Mouse (Mus musculus): ENCODE data around the gene Nipal1.

The Nipal1 gene

GRCm38 (mm10) chr5:72647418-72647907 is at the start of gene Nipal1:
Gene Nipal1, plus strand, starts transcription at chr5:72647795.
- DNase-seq (ENCODE audit: low read depth, low spot score): peak; percentile 72

- DNase-seq (ENCODE audit: low read depth, low spot score): peak; percentile 66
Measured at GRCm38 (mm10) chr5:72601006-72601405, 46.6 kb upstream of the Nipal1 start.

GRCm38 (mm10) chr5:72603138-72603537 is 44.5 kb upstream of the Nipal1 start:
- no peak for DNase-seq (ENCODE audit: low read depth, low spot score)

DNA sequence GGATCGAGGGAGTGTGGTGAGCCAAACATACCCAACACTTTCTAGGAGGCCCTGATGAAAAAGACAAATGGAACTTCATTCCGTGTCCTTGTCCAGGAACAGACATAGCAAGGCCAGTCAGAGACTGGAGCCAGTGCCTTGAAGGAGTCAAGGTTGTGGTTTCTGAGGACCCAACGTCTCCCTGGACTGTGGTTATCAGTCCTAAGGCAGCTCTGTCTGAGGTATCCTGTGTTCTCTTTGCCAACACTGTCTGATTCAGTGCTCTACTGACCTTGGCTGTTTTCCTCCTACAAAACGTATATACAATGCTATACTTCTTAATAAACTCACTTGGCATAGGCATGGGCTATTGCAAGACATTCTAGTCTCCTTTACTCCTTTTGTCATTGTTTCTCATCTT is 30.2 kb upstream of the Nipal1 start:
- no peak for DNase-seq (ENCODE audit: low read depth, low spot score)

DNA sequence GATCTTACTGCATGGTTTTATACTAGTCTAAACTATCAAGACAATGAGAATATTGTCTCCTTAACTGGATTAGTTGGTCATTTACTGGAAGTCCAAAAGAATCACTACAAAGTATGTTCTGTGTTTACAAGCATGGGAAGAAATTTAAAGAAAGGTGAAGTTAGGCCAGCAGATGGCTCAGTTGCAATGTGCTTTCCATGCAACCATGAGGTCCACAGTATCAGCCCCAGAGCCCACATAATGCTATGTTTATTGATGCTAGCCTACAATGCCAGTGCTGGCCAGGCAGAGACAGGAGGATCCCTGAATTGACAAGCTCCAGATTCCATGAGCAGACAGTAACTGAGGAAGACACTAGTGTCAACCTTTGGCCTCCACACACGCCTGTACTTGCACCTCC is 26.6 kb upstream of the Nipal1 start:
- DNase-seq (ENCODE audit: low read depth, low spot score): no peak

- no peak for DNase-seq (ENCODE audit: low read depth, low spot score)
Measured at GRCm38 (mm10) chr5:72630026-72630425, 17.6 kb upstream of the Nipal1 start.

DNA sequence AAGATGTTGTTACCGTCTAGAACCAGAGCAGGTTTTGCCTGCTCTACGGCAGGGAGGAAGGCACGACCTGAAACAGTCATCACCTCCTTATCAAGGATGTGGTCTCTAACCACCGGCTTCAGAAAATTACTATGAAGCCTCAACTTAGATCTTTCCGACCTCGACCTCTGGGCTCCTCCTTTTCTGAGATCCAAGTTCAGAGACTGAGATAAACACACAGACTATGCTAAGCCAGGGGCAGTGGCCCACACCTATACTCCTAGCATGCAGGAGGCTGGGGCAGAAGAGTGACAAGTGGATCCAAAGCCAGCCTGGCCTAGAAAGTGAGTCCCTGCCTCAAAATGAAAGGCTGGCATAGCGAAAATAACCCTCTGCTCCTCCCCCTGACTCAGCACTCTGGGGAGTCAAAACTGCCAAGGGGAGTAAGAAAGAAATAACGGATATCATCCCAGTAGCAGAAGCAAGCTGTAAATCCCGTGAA is 12.8 kb upstream of the Nipal1 start:
- no peak for DNase-seq (ENCODE audit: low read depth, low spot score)

DNA sequence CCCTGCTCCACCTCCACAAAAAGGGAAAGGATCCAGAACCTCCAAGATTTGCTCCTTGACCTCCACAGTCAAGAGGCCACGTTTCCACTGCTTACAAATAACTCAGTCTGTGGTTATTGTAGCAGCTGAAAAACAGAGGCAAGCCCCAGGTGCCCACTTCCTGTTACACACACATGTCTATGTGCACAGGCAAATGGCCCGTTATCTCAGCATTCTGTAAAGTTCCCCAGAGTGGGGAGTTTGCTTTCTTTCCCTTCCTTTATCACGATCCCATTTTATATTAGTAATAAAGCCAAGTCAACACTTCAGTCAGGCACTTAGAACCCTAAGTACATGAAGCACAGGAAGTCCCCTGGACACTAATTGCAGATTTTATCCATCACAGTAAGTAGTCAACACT is 11.5 kb upstream of the Nipal1 start:
- no peak for DNase-seq (ENCODE audit: low read depth, low spot score)

DNA sequence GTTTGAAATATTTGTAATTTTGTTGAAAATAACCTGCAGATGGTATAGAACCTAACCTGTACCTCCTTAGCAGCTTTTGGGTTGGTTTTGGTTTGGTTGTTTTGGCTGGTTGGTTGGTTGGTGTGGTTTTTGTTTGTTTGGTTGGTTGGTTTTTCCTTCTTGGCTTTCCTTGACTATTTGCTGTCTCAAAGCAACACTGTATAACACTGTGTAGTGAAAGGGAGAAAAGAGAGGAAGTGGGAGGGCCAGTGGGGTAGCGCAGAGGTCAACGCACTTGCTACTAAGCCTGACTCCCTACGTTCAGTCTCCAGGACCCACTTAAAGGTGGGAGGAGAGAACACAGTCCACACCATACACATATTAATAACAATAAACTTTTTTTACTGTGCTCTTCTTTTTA is 11.0 kb upstream of the Nipal1 start:
- no peak for DNase-seq (ENCODE audit: low read depth, low spot score)

- no peak for DNase-seq (ENCODE audit: low read depth, low spot score)
Measured at GRCm38 (mm10) chr5:72640072-72640471, 7.5 kb upstream of the Nipal1 start.

DNA sequence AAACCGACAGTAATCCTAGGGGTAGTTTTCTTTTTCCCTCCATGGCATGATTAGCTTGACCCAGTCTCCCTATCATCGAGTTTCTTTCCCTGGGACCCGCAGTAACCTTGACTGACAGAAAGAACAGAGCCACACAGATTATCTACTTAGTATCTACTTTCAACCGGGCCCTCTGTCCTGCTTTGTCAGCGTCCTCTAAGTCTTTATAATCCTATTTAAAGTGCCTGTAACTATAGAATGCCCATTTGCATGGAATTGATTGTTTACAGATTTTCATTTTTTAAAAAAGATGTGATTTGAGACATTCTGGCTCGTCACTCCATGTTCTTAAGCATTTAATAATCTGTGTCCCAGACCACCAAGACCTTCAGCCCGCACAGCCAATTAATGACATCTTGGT is 3.9 kb upstream of the Nipal1 start:
- no peak for DNase-seq (ENCODE audit: low read depth, low spot score)

DNA sequence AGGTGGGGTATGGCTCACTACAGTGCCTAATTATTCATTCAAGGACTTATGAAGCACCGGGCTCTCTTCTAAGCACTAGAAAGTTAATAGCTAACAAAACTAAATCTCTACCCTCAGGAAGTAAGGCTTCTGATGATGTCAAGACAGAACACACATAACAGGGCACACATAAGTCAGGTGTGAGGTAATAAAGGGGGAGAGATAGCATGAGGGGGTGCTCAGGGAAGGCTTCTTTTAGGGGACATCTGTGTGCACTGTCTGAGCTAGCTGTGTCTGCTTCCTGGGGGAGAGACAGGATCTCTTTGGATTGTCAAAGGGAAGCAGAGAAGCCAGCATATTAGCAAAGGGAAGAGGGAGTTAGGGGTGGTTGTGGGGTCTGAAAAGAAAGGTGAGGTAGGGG is 3.4 kb upstream of the Nipal1 start, which contains the start of gene Cnga1:
Cnga1 (minus strand) TSS at position 101 of the 400 bp plus-strand sequence.
- no peak for DNase-seq (ENCODE audit: low read depth, low spot score)

GRCm38 (mm10) chr5:72646131-72646530 is 1.5 kb upstream of the Nipal1 start:
- peak; percentile 18 for DNase-seq (ENCODE audit: low read depth, low spot score)

GRCm38 (mm10) chr5:72646996-72647395 is 599 bp upstream of the Nipal1 start:
- DNase-seq (ENCODE audit: low read depth, low spot score): no peak

- peak; percentile 13 for DNase-seq (ENCODE audit: low read depth, low spot score)
Measured at GRCm38 (mm10) chr5:72647958-72648595, 482 bp downstream of the Nipal1 start.

GRCm38 (mm10) chr5:72648987-72649735 is 1.6 kb downstream of the Nipal1 start:
- no peak for DNase-seq (ENCODE audit: low read depth, low spot score)

GRCm38 (mm10) chr5:72653068-72653674 is 5.6 kb downstream of the Nipal1 start:
- DNase-seq (ENCODE audit: low read depth, low spot score): peak; percentile 49

DNA sequence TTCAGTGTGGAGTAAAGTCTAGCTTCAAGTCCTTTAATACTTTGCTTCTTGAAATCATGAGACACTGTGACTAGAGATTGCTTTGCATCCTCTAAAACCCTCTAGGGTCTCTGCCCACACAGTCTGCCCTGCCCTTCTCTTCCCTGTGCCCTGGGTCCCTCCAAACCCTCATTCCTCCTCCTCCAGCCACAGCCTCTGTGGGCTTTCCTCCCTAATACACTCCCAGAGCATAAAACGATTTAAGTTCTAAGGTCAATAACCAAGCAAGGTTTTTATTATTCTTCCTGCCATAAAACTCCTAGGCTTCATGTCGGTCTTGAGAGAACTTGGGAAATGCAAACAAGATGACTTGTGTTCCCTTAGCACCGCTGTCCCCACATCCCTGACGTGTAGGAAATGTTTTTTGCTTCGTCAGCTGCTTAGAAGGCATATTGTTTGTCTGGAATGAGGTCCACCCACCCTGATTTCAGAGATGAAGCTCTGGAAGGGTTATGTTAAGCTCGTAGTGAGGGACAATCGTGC is 8.7 kb downstream of the Nipal1 start:
- peak; percentile 13 for DNase-seq (ENCODE audit: low read depth, low spot score)

DNA sequence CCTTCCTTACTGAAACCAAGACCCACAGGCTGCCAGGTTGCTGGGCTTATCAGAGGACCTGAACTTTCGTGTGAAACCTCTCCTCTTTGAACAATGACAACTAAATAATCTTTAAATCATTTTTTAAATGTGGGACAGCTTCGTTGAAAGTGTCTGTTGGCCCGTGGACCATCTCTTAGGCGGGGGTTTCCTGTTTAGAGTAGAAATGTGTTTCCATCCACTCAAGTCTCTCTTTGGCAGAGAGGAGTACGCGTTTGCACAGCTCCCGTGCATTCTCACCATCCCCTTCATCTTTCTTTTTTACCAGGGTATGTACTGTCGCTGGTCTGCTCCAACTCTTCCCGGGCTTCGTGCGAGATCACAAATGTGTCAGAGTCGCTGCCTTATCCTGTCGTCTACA is 10.8 kb downstream of the Nipal1 start:
- DNase-seq (ENCODE audit: low read depth, low spot score): no peak

- no peak for DNase-seq (ENCODE audit: low read depth, low spot score)
Measured at GRCm38 (mm10) chr5:72661051-72661781, 13.6 kb downstream of the Nipal1 start.

- DNase-seq (ENCODE audit: low read depth, low spot score): no peak
Measured at GRCm38 (mm10) chr5:72664126-72664525, 16.5 kb downstream of the Nipal1 start.

GRCm38 (mm10) chr5:72664854-72665253 is 17.3 kb downstream of the Nipal1 start:
- DNase-seq (ENCODE audit: low read depth, low spot score): no peak
